Mouse (Mus musculus) stomach, embryonic 15.5 days (tissue): Measurements from ENCODE around the gene Kif15. TPM values are rescaled to one million over a fixed set of nuclear protein-coding genes. Genes with fewer than 3 reads are reported as not detected.

Experiments
- ATAC-seq: fragments of 200-750 bp; cut with Nextera tagmentation; 2 replicates; pipeline ENCODE4 v1.8.0; 2017; ENCODE audit warnings: low read depth, moderate number of reproducible peaks, moderate TSS enrichment; ENCODE audit not compliant: insufficient read depth, low FRiP score
- H3K27ac ChIP-seq: fragments of 300-500 bp; sonication (generic); 2 replicates; pipeline ENCODE4 v1.5.1; 2015; ENCODE audit warnings: mild to moderate bottlenecking, inconsistent platforms
- H3K27me3 ChIP-seq: fragments of 300-500 bp; sonication (generic); replicated peaks from 2 replicates; pipeline ENCODE4 v1.6.1; 2015; ENCODE audit warnings: inconsistent platforms
- H3K36me3 ChIP-seq: fragments of 300-500 bp; sonication (generic); 2 replicates; pipeline ENCODE4 v1.6.1; 2015; ENCODE audit warnings: inconsistent platforms
- H3K4me1 ChIP-seq: fragments of 300-500 bp; sonication (generic); 2 replicates; pipeline ENCODE4 v1.6.1; 2015; ENCODE audit warnings: inconsistent platforms
- H3K4me2 ChIP-seq: fragments of 300-500 bp; sonication (generic); 2 replicates; pipeline ENCODE4 v1.6.1; 2015; ENCODE audit warnings: mild to moderate bottlenecking, inconsistent platforms
- H3K4me3 ChIP-seq: fragments of 300-500 bp; sonication (generic); replicated peaks from 2 replicates; pipeline ENCODE4 v1.5.1; 2015; ENCODE audit warnings: inconsistent platforms
- H3K9ac ChIP-seq: fragments of 300-500 bp; sonication (generic); 2 replicates; pipeline ENCODE4 v1.6.1; 2015; ENCODE audit warnings: inconsistent platforms
- H3K9me3 ChIP-seq: fragments of 300-500 bp; sonication (generic); 2 replicates; pipeline ENCODE4 v1.6.1; 2016; ENCODE audit warnings: inconsistent platforms
- WGBS: fragments of 180-500 bp; shearing (Covaris S2); methylation state at CpG from one replicate; pipeline ENCODE4 v1.1.7; 2015; 5-methylcytosine and 5-hydroxymethylcytosine counted together
- polyA plus RNA-seq: library from polyadenylated mRNA; unstranded; fragments of >200 nt; fragmentation: Nextera tagmentation; extraction: Ambion mirVana; gene quantifications from 2 replicates; pipeline ENCODE4 v1.2.1, GENCODE M21; 2015

Kif15 gene
- polyA plus RNA-seq = 51.7 and 53.9 TPM in 2 replicates

DNA sequence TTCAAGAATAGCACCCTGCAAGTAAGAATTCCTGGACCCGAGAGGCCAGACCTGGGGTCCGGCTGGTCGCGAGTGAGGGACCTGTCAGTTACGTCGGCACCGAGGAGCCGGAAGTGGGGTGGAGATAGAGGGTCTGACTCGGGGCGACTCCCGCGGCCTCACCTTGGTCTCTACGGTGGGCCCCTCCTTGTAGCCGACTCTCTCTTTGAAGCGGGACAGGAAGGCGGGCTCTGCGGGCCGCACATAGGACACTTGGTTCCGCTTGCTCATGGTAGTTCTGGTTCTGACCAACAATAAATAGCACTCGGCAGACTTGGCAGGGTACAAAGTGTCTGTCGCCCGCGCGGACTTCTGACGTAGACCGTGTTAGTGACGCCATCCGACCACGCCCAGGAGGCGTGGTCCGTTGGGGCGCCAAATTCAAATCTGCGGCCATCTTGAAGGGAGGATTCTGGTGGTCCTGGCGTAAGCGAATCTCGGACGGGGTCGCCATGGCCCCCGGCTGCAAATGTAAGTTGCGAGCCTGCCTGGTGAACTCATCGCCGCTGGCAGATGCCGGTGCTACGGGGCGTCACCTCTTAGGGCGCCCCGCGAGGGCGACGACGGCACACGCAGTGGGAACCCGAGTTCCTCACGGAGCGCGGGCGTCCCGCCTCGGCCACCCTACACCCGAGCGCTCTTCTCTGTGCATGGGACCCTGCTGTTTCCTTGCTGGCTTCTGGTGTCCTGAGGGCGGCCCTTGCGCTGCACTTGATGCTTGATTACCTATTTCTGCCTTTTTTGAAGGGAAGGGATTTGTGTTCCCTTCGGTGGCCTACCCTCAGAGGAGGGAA is at the start of gene Kif15, which contains the start of gene 1110059G10Rik:
Gene Kif15 (plus strand): TSS at position 404 of the 833 bp plus-strand sequence.
Gene 1110059G10Rik (minus strand): TSS at position 358 of the 833 bp plus-strand sequence.
- no peaks in the 10 kb centered on the region for H3K36me3 ChIP-seq
- peak within 1 kb of the TSS; percentile 65 for H3K9ac ChIP-seq
- ATAC-seq = peak; percentile 95
- no peaks in the 10 kb centered on the region for H3K9me3 ChIP-seq
- H3K27me3 ChIP-seq = no peaks in the 10 kb centered on the region
- WGBS = under 1% methylated on average over 64 of the region's 64 CpGs
- H3K4me1 ChIP-seq = 0 out of 2 replicates have a peak, but pooled peaks cover 6% of the 10 kb centered on the region
- H3K27ac ChIP-seq = peak within 1 kb of the TSS; percentile 77
- H3K4me3 ChIP-seq = peak within 1 kb of the TSS; percentile 81
- peak within 1 kb of the TSS; percentile 72 for H3K4me2 ChIP-seq

DNA sequence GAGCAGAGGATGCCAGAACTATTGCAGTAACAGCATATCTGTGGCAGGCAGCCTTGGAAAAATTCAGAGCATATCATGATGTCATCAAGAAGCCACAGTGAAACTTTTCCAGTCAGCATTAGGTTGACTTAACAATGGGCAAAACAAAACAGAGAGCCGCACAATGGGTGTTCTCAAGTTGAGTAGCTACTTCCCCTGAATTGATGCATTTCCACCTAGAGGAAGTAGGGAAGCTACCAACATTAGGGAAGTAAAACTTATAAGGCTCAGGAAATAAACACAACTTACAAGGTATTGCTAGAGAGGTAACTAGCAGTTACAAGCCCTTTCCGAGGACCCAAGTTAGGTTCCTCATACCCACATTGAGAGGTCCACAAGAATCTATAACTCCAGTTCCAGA is 49.8 kb upstream of the Kif15 start:
- WGBS = 84% methylated on average over 2 of the region's 2 CpGs

DNA sequence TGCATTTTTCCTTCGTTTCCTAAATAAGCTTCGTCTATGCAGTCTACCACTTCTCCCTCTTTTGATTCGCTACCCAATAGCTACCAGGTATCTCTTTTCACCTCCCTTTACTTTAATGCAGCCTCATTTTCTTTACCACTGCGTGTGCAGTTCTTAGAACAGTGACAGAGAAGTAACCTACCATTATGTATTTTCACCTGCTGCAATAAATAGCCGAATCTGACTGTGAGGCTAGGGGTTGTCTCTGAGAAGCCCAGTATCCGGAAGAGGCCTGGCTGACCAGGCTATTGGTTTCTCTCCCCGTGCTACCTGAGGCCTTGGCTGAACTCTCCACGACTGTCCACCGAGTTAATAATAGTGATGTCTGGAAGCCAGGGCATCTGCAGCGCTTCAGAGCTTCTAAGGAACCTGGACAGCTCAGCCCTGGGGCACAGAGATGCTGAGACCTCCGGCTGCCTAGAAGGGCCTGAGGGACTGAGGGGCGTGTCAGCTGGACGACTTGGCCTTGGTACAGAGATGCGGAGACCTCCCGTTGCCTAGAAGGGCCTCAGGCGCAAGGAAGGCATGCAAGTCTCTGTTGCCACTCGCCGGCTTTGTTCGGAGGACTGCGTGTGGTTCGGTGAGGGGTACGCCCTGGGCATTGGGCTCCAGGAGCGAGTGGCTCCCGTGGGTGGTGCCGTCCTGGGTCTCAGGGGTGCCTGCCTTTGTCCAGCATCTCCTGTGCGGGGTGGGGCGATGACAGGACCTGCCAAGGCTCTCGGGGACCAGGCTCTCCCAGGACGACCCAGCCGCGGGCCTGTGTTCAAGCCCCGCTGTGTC is 47.9 kb upstream of the Kif15 start:
- ATAC-seq = peak; percentile 86
- H3K4me1 ChIP-seq = no peaks in the 10 kb centered on the region
- peak overlapping the region; percentile 32; the same call in 1 of the 2 replicates for H3K9ac ChIP-seq
- H3K4me3 ChIP-seq = peak overlapping the region; percentile 53
- no peaks in the 10 kb centered on the region for H3K27me3 ChIP-seq
- H3K9me3 ChIP-seq = no peaks in the 10 kb centered on the region
- no peaks in the 10 kb centered on the region for H3K36me3 ChIP-seq
- no peak overlapping the region for H3K27ac ChIP-seq
- H3K4me2 ChIP-seq = peak overlapping the region; percentile 77
- WGBS = 16% methylated on average over 32 of the region's 32 CpGs

More for the DNA sequence above, 49.8 kb upstream of the Kif15 start:
- Histone ChIP-seq H3K27me3 (no peaks in the 10 kb centered on the region), H3K4me3 (no peak overlapping the region), H3K4me1 (no peaks in the 10 kb centered on the region), H3K36me3 (0 out of 2 replicates have a peak, but pooled peaks cover under 1% of the 10 kb centered on the region), H3K9ac (no peak overlapping the region), H3K27ac (no peak overlapping the region), H3K4me2 (no peak overlapping the region), H3K9me3 (no peaks in the 10 kb centered on the region)
- ATAC-seq = no peak

DNA sequence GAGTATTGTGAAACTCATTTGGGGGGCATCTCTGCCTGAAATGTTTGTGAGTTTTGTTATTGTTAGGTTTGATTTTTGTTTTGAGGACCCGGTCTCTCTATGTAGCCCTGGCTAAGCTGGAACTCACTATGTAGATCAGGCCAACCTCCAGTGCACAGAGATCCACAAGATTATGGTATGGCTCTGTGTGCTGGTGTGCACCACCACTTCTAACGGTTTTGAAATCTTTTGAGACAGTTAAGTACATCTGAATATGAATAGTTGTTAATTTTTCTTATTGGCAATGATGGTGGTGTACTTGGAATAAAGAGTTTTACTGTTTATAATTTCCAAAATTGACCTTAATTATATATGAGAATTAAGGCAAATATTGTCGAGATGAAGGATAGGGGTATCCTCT is 28.4 kb upstream of the Kif15 start:
- Histone ChIP-seq H3K4me3 (peak overlapping the region; percentile 75), H3K27me3 (no peaks in the 10 kb centered on the region), H3K27ac (no peak overlapping the region), H3K4me1 (peaks cover 3% of the 10 kb centered on the region; the same call in 1 of the 2 replicates), H3K36me3 (peaks cover 24% of the 10 kb centered on the region), H3K9me3 (no peaks in the 10 kb centered on the region), H3K4me2 (peak overlapping the region; percentile 71), H3K9ac (no peak overlapping the region)
- ATAC-seq = no peak
- WGBS = 27% methylated on average over 3 of the region's 3 CpGs

DNA sequence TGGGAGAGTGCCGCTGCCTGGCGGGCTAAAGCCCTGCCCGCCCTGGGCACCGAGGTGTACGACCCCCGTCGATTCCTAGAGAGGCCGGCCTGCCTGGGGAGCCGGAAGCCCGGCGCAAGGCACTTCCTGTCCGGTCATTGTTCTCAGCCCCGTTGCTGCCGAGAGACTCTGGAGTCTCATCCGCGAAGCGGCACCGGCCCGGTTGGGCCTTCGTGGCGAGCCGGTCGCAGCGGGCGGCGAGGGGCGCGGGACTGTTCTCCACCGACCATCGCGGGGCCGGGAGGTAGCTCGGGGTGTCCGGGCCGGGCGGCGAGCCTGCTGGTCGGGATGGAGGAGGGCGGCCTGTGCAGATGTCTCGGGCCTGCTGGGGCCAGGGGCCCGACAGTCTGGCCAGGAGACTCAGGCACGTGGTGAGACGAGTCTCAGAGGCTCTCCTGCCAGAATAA is 27.9 kb upstream of the Kif15 start, which contains the start of gene Zfp105:
Gene Zfp105 (plus strand): TSS at position 137 of the 446 bp plus-strand sequence.
- peak; percentile 93 for ATAC-seq
- Histone ChIP-seq H3K27me3 (no peaks in the 10 kb centered on the region), H3K4me2 (peak within 1 kb of the TSS; percentile 71), H3K36me3 (peaks cover 27% of the 10 kb centered on the region), H3K9ac (peak within 1 kb of the TSS; percentile 80), H3K4me1 (peaks cover 3% of the 10 kb centered on the region; the same call in 1 of the 2 replicates), H3K4me3 (peak within 1 kb of the TSS; percentile 75), H3K27ac (peak within 1 kb of the TSS; percentile 70), H3K9me3 (no peaks in the 10 kb centered on the region)
- WGBS = under 1% methylated on average over 43 of the region's 43 CpGs

DNA sequence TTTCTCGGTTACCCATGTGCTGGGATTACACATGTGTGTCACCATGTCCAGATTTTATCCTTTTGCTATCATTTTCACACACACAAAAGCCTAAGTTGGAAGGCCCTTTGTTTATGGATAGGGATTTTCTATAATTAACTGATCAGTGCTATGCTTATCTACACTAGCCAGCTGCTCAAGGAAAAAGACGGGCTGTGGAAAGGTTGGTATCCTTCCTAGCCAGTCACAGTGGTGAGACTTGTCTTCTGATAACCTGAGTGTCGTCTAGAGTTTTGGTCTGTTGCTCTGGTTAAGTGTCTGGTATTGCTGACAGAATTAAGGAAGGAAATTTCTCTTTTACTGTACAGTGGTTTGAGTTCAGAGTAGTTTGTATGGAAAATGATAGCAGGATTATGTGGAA is 21.9 kb upstream of the Kif15 start:
- H3K9me3 ChIP-seq = no peaks in the 10 kb centered on the region
- peaks cover under 1% of the 10 kb centered on the region; the same call in 1 of the 2 replicates for H3K4me1 ChIP-seq
- no peaks in the 10 kb centered on the region for H3K27me3 ChIP-seq
- H3K4me3 ChIP-seq = no peak overlapping the region
- ATAC-seq = no peak
- no peak overlapping the region for H3K9ac ChIP-seq
- H3K4me2 ChIP-seq = no peak overlapping the region
- peaks cover 65% of the 10 kb centered on the region for H3K36me3 ChIP-seq
- whole genome bisulfite sequencing = 89% methylated on average over 3 of the region's 3 CpGs
- no peak overlapping the region for H3K27ac ChIP-seq

DNA sequence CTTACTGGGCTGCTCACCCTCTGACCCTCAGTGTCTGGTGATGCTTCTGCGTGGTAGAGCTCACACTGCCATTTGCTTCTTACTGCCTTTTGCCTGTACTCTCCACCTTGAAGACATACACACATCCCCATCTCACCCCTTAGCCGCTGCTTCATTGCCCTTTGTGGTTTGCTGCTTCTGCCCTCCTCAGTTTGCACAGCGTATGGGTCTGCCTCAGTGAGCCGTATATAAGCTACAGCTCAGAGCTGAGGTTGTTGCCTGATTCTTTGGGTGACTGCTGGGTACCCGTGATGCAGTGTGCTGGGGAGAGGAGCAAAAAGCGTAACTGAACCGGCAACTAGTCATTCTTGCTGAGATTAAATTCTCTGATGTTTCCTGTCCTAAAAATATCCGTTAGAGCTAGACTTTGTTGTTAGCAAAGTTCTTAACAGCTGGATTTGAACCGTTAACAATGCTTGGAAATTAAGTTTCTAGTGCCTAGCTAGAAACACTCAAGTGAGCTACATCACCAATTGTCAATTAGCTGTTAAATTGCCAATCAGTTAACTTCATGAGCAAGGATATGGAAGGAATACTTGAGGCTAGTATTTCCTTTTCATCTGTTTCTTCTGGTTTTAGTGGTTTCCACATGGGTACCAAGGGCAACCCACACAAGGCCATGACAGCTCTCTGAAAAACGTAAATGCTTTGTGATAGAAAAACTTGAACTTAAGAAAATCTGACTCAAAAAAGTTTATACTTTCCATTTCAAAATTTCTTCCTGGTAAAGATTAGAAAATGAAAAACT is 47.8 kb downstream of the Kif15 start:
- H3K9me3 ChIP-seq = no peaks in the 10 kb centered on the region
- no peaks in the 10 kb centered on the region for H3K4me1 ChIP-seq
- WGBS = 90% methylated on average over 10 of the region's 10 CpGs
- no peak overlapping the region for H3K4me3 ChIP-seq
- no peak overlapping the region for H3K4me2 ChIP-seq
- H3K9ac ChIP-seq = no peak overlapping the region
- H3K27me3 ChIP-seq = no peaks in the 10 kb centered on the region
- no peak overlapping the region for H3K27ac ChIP-seq
- no peak for ATAC-seq
- H3K36me3 ChIP-seq = peaks cover 38% of the 10 kb centered on the region

DNA sequence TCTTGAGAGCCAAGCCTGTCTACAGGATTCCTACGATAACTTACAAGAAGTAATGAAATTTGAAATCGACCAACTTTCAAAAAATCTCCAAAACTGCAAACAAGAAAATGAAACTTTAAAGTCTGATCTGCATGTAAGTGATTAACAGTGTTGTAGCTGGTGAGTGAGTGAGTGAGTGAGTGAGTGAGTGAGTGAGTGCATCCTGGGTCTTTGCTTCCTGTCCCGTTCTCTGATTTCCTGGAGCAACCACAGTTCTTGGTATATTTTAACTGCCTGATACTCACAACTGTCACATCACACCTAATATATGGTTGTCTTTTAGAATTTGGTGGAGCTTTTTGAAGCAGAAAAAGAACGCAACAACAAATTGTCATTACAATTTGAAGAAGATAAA is 48.3 kb downstream of the Kif15 start:
- H3K27ac ChIP-seq = no peak overlapping the region
- H3K27me3 ChIP-seq = no peaks in the 10 kb centered on the region
- WGBS = 92% methylated on average over 4 of the region's 4 CpGs
- H3K4me3 ChIP-seq = no peak overlapping the region
- no peaks in the 10 kb centered on the region for H3K9me3 ChIP-seq
- peaks cover 35% of the 10 kb centered on the region for H3K36me3 ChIP-seq
- no peaks in the 10 kb centered on the region for H3K4me1 ChIP-seq
- no peak overlapping the region for H3K4me2 ChIP-seq
- no peak for ATAC-seq
- no peak overlapping the region for H3K9ac ChIP-seq

DNA sequence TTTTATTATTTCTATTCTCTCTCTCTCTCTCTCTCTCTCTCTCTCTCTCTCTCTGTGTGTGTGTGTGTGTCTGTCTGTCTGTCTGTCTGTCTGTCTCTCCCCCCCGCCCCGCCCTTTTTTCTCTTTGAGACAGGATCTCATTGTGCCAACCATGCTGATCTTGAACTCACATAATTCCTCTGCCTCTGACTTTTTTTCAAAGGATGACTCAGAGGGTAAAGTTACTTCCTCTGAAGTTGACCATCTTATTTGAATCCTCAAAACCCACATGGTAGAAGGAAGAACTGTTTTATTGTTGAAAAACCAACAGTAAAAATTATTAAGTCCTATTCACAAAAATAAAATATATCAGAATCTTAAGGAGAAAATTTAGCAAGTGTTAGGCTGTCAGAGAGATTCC is 53.9 kb downstream of the Kif15 start:
- H3K4me1 ChIP-seq = no peaks in the 10 kb centered on the region
- no peak overlapping the region for H3K9ac ChIP-seq
- 100% methylated on average over 2 of the region's 2 CpGs for WGBS
- H3K27ac ChIP-seq = no peak overlapping the region
- H3K27me3 ChIP-seq = no peaks in the 10 kb centered on the region
- no peak for ATAC-seq
- no peak overlapping the region for H3K4me3 ChIP-seq
- H3K4me2 ChIP-seq = no peak overlapping the region
- peaks cover 44% of the 10 kb centered on the region for H3K36me3 ChIP-seq
- H3K9me3 ChIP-seq = no peaks in the 10 kb centered on the region

DNA sequence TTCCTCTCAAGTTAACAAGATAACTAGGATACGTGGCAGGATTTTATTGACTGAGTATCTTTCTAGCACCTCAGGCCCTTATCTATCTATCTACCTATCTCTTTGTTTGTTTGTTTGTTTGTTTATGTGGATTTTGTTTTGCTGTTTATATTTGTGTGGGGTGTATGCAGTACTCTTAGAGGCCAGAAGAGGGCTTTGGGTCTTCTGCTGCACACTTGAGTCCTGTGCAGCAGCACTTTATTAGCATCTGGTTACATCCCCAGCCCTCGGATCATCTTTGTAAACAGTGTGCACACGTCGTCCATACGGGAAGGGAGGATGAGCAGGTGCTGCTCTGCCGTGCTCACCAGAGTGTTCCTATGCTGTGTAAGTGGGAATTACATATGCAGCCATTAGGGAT is 55.2 kb downstream of the Kif15 start:
- Histone ChIP-seq H3K27ac (no peak overlapping the region), H3K4me3 (no peak overlapping the region), H3K9ac (no peak overlapping the region), H3K4me2 (no peak overlapping the region), H3K27me3 (no peaks in the 10 kb centered on the region), H3K36me3 (peaks cover 49% of the 10 kb centered on the region), H3K4me1 (no peaks in the 10 kb centered on the region), H3K9me3 (no peaks in the 10 kb centered on the region)
- 73% methylated on average over 6 of the region's 6 CpGs for WGBS
- no peak for ATAC-seq

DNA sequence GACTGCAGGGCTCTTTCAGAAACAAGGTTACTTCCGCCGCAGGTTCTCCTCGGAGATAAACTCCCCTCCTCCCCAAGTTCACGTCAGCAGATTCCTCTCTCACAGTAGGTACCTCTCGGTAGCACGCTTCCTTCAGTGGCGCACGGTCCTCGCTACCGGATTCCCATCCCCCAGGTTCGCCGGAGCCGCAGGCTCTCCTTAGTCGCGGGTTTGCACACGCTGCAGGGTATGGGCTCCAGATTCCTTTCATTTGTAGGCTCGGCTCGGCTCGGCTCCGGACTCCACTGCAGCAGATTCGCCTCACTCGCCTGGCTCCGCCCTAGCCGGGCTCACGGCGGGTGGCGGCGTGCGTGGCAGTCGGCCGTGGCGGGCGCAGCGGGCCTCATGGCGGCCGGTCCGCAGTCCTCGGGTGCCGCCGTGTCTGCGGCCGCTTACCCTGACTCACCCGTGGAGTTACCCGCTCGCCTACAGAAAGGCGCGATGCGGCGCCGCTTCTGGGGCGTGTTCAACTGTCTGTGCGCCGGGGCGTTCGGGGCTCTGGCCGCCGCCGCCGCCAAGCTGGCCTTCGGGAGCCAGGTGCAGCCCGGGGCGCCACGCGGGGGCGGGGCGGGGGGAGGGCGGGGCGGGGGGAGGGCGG is 70.3 kb downstream of the Kif15 start, which contains the start of gene Tmem42:
Gene Tmem42 (plus strand): TSS at position 332 of the 637 bp plus-strand sequence.
- H3K9ac ChIP-seq = peak within 1 kb of the TSS; percentile 65
- peak; percentile 98 for ATAC-seq
- peak within 1 kb of the TSS; percentile 92 for H3K27ac ChIP-seq
- no peaks in the 10 kb centered on the region for H3K27me3 ChIP-seq
- peak within 1 kb of the TSS; percentile 62 for H3K4me3 ChIP-seq
- peak within 1 kb of the TSS; percentile 79 for H3K4me2 ChIP-seq
- peaks cover 8% of the 10 kb centered on the region for H3K36me3 ChIP-seq
- peaks cover 5% of the 10 kb centered on the region for H3K4me1 ChIP-seq
- no peaks in the 10 kb centered on the region for H3K9me3 ChIP-seq
- WGBS = 0% methylated on average over 54 of the region's 69 CpGs
